Mouse (Mus musculus): ENCODE data around the gene Sat2. TPM values are rescaled to one million over a fixed set of nuclear protein-coding genes. Genes with fewer than 3 reads are reported as not detected.

Gene Sat2
- total RNA-seq, 2 experiments from 2014 or later, result 2.3 to 2.5 TPM

DNA sequence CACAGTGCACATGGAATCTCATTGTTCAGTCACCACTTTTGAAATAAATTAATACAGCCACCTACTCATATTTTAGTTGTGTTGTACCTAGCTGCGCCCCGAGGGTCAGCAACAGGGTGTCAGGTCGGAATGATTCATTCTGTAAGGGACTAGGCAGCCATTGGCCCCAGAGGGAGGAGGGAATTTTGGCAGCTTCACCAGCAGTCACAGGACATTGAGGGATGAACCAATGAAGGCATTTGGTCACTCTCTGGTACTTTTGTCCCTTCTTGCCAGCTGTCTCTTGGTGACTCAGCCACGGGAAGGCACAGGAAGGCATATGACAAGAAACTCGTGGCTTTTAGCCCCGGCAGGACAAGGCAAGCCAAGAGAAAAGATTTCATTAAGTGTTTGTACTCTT, 42.0 kb downstream of the Sat2 start:
- no peak for DNase-seq (ENCODE audit: low spot score)
- intact Hi-C loops (cut with DNase I), result no loop called here

DNA sequence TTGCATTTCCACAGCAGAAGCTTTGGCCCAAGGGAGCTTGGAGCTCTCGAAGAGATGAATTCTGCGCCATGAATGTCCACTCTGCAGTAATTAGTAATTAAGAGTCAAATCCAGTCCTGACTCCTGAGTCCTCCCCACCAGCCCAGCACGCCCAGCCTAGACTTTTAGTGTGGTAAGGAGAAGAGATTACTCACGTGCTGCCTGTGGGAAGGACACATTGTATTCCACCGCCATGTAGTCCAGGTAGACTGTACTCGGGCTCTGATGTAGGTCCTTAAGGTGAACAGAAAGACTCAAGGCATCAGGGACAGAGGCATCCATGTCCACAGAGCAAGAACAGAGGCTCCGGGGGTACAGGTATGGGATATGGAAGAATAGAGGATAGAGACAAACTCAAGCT, 43.0 kb downstream of the Sat2 start:
- DNase-seq (ENCODE audit: low spot score), result no peak
- intact Hi-C loops (cut with DNase I), result no loop called here

DNA sequence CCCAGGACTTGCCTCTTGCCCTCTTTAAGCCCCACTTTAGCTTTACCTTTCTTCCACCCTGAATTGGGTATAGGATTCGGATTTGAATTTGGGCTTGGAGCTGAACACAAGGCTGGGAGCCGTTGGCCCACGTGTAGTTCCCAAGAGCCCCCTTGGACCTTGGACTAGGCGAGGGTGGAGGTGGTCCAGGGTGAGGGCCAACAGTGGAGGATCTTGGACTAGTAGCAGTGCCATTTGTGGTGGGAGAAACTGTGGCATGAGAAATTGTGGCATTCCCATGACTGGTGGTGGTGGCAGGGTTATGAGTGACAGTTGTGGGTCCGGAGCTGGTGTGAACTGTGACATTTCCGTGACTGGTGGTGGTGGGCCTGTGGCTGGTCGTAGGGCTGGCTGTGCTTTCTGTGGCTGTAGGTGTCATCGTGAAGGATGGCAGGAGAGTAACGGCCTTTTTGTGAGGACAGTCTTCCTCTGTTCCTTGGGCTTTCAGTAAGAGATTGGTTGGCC, 43.7 kb downstream of the Sat2 start:
- DNase-seq (ENCODE audit: low spot score), result no peak
- intact Hi-C loops (cut with DNase I), result no loop called here

DNA sequence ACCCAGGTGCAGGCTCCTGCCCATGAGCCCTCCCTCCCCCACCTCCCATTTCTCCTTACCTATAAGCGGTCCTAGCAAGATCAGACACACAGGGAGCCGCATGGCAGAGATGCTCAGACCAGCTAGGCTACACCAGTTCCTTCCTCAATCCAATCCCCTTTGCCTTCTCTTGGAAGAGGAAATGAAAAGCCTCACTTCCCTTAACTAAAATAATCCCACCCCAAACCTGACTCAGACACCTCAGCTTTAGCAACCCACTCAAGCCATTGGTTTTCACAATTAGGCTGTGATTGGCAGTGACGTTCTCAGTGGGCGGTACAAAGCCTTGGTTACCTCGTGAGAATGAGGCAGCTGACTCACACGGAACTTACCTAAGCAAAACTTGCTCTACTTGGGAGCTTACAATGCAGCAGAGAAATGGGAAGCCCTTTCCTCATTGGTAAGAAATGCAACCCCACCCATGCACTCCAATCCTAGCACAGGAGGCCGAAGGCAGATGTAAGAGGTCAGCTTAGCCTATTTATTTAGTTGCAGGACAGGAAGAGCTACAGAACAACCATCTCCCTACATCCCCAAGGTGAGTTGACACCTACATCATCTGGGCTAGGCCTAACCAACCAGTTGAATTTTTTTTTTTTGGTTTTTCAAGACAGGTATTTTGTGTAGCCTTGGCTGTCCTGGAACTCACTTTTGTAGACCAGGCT, 44.3 kb downstream of the Sat2 start, which contains the start of gene Cd68:
Gene Cd68 (minus strand): TSS at position 193 of the 704 bp plus-strand sequence.
- DNase-seq (ENCODE audit: low spot score), result peak; percentile 46
- intact Hi-C loops (cut with DNase I), result no loop called here

DNA sequence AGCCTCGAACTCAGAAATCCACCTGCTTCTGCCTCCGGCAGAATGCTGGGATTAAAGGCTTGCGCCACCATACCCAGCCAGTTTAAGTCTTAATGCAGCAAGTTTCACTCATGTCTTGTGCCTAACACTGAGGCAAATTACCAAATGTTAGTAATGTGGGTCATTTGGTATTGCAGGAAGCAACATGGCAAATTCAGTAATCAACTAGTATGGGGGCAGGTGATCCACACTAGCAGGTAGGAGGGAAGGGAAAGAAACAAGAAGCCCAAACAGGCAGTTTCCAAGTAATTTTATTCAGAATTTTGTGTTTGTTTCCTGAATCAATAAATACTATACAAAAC, 44.8 kb downstream of the Sat2 start:
- intact Hi-C loops (cut with DNase I), result no loop called here
- DNase-seq (ENCODE audit: low spot score), result no peak

DNA sequence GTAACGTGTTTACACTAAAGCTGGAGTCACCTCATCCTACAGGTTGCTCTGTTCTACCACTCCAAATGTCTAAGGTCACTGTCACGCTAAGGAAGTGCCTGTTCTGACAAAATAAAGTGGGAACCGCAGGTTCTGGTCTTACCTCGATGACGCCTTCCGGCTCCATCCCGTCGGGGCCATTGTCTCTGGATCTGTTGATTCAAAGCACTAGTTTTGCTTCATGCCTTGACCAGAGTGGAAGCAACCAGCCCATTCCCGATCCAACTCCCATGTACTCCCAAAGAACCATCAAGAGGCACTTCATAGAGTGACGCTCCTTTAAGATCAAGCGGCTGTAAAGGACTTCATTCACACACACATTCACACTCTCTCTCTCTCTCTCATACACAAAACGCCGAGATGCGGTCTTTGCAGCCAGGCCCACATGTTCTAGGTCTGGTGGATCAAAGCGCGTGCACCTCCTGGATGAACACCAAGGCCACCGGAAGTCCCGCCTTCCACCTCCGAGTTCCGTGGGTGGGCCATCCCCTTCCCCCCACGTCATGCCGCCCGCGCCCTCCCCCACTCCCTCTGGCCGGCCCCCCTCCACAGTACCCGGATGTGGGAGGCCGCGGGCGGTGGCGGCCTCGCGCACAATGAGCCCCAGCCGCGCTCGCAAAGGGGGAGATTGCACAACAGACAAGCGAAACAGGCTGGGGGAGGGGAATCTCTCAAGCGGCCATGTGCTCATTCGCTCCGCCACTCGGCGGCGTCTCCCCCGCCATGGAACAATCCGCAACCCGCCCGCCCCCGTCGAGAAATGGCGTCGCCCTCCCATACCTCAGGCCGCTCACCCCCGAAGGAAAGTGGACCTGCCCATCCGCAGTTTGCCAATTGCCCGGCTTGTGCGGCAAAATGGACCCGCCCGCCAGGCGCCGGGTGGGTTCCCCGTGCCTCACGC, 49.2 kb downstream of the Sat2 start:
- peak; percentile 90 for DNase-seq (ENCODE audit: low spot score)
- intact Hi-C loops (cut with DNase I), result no loop called here

DNA sequence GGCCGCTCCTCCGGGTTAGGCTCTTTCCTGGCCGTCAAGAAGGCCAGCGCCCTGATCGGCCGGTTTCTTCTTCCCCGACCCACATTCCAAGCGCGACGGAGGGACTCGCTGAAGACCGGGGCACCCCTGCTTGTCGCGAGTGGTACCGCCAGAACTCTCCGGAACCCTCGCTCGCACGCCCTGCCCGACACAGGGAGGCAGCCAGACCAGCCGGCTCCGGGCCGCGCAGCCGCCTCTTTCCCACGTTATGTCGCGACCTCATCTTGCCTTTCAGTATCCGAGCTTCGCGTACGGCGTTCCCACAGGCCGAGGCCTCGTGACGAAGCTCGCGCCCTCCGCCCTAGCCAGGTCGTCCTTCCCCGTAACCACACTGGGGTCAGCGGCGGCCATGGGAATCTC, 49.9 kb downstream of the Sat2 start:
- intact Hi-C loops (cut with DNase I), result no loop called here
- DNase-seq (ENCODE audit: low spot score), result no peak

DNA sequence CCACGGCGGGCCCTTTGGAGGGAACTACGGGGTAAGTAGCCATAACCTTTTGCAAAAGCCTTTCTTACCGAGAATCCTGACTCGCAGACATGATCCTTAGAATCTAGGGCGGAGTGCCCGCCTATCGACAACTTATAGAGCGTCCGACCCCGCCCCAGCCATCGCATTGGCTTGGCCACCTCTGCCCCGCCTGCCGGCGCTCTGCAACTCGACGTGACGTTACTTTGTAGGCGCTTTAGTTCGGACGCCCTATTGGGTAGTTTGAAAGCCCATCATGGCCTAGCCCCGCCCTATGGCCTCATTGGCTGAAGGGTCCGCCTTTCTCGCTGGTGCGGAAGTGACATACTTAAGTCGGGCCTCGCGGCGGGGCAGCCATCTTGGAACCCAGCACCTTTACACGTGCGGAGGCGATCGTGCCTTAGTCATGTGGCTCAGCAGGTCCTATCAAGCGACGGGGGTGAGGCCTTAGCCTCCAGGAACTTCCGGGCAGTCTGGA, 50.4 kb downstream of the Sat2 start, which contains the start of gene Eif4a1:
Gene Eif4a1 (minus strand): TSS at position 213 of the 496 bp plus-strand sequence.
- intact Hi-C loops (cut with DNase I), result no loop called here
- peak; percentile 100 for DNase-seq (ENCODE audit: low spot score)

Small RNAs within 50 kb of the gene (microRNA-seq; reads per million reads assigned to microRNA genes)
- 6.9 reads per million, percentile 19 among the genes with 10 or more reads in this experiment for gene Mir1934
- not detected for gene Mir467f

Other genes with a start within 250 kb of the Sat2 start
- 10 to 100 TPM; 97.5 to 99.2 TPM for gene Naa38, start 226.5 kb upstream of the Sat2 start, total RNA-seq (2021)
- gene Cyb5d1, start 226.4 kb upstream of the Sat2 start, total RNA-seq (2021), result 10 to 100 TPM; 26.1 to 29.3 TPM
- 10 to 100 TPM; 22.5 to 23.7 TPM for gene Tmem88, start 223.8 kb upstream of the Sat2 start, total RNA-seq (2021)
- gene Kdm6b, start 208.3 kb upstream of the Sat2 start, total RNA-seq (2021), result 10 to 100 TPM; 25.6 to 30.3 TPM
- under 1 TPM; 0.17 to 0.39 TPM for gene Dnah2, start 72.9 kb upstream of the Sat2 start, total RNA-seq (2021)
- gene Efnb3, start 61.8 kb upstream of the Sat2 start, total RNA-seq (2021), result 10 to 100 TPM; 64.1 to 71.6 TPM
- 1 to 10 TPM; 4.6 to 6.1 TPM for gene Wrap53, start 41.8 kb upstream of the Sat2 start, total RNA-seq (2021)
- gene Trp53, start 41.7 kb upstream of the Sat2 start, total RNA-seq (2021), result 10 to 100 TPM; 16.9 to 17.9 TPM
- gene Atp1b2, start 16.1 kb upstream of the Sat2 start, total RNA-seq (2021), result 10 to 100 TPM; 18.0 to 25.8 TPM
- not detected for gene Shbg, start 4.1 kb upstream of the Sat2 start, total RNA-seq (2021)
- gene Fxr2, start 11.0 kb downstream of the Sat2 start, total RNA-seq (2021), result 10 to 100 TPM; 81.8 to 84.9 TPM
- gene Sox15, start 33.3 kb downstream of the Sat2 start, total RNA-seq (2021), result not detected
- gene Mpdu1, start 40.6 kb downstream of the Sat2 start, total RNA-seq (2021), result 10 to 100 TPM; 15.2 to 16.5 TPM
- 1 to 10 TPM; 7.1 to 7.7 TPM for gene Cd68, start 44.1 kb downstream of the Sat2 start, total RNA-seq (2021)
- gene Eif4a1, start 50.4 kb downstream of the Sat2 start, total RNA-seq (2021), result 100 to 1,000 TPM; 201 to 206 TPM
- gene Senp3, start 60.1 kb downstream of the Sat2 start, total RNA-seq (2021), result 10 to 100 TPM; 31.7 to 33.5 TPM
- 1 to 10 TPM; 1.6 to 2.1 TPM for gene Tnfsf13, start 63.8 kb downstream of the Sat2 start, total RNA-seq (2021)
- 10 to 100 TPM; 14.5 to 16.4 TPM for gene Tnfsf12, start 73.8 kb downstream of the Sat2 start, total RNA-seq (2021)
- gene Tnfsfm13, start 74.1 kb downstream of the Sat2 start, total RNA-seq (2021), result 1 to 10 TPM; 3.2 to 4.5 TPM
- 10 to 100 TPM; 28.6 to 30.4 TPM for gene Polr2a, start 136.6 kb downstream of the Sat2 start, total RNA-seq (2021)
- not detected for gene Slc35g3, start 139.9 kb downstream of the Sat2 start, total RNA-seq (2021)
- gene Zbtb4, start 143.9 kb downstream of the Sat2 start, total RNA-seq (2021), result 10 to 100 TPM; 33.3 to 39.6 TPM
- gene Chrnb1, start 173.9 kb downstream of the Sat2 start, total RNA-seq (2021), result 1 to 10 TPM; 4.8 to 5.0 TPM
- 1 to 10 TPM; 2.2 to 2.4 TPM for gene Fgf11, start 179.8 kb downstream of the Sat2 start, total RNA-seq (2021)
- under 1 TPM; 0.26 to 0.45 TPM for gene Tmem102, start 183.6 kb downstream of the Sat2 start, total RNA-seq (2021)
- gene Gm39566, start 193.3 kb downstream of the Sat2 start, total RNA-seq (2021), result not detected
- not detected for gene Spem2, start 196.4 kb downstream of the Sat2 start, total RNA-seq (2021)
- not detected for gene Spem1, start 200.2 kb downstream of the Sat2 start, total RNA-seq (2021)
- 1 to 10 TPM; 4.4 to 5.4 TPM for gene Nlgn2, start 215.8 kb downstream of the Sat2 start, total RNA-seq (2021)
- gene Tmem256, start 216.5 kb downstream of the Sat2 start, total RNA-seq (2021), result 100 to 1,000 TPM; 186 to 199 TPM
- 10 to 100 TPM; 24.4 to 24.9 TPM for gene Plscr3, start 224.4 kb downstream of the Sat2 start, total RNA-seq (2021)
- under 1 TPM in 1 of 2 experiments, not detected in 1; 0.14 TPM for gene Tnk1, start 236.7 kb downstream of the Sat2 start, total RNA-seq (2021)

All from heart, postnatal 25 days (tissue).